Mouse (Mus musculus): ENCODE data around the gene Cdv3. TPM values are rescaled to one million over a fixed set of nuclear protein-coding genes. Genes with fewer than 3 reads are reported as not detected.

The Cdv3 gene
- polyA plus RNA-seq, 1 experiment from 2014 or later = 124 TPM

Other genes with a start within 250 kb of the Cdv3 start
- gene Srprb, start 163.7 kb downstream of the Cdv3 start, polyA plus RNA-seq (2018) = 17.1 to 39.7 TPM (median 24.4 TPM) in 3 replicates
- gene Gm20425, start 135.5 kb downstream of the Cdv3 start, polyA plus RNA-seq (2018) = 57.4 TPM in 1 of 3 replicates, not detected in the others
- 935 to 1,198 TPM (median 1,010 TPM) in 3 replicates for gene Trf, start 135.4 kb downstream of the Cdv3 start, polyA plus RNA-seq (2018)
- not detected in 3 replicates for gene 1300017J02Rik, start 60.8 kb downstream of the Cdv3 start, polyA plus RNA-seq (2018)
- gene Topbp1, start 60.6 kb downstream of the Cdv3 start, polyA plus RNA-seq (2018) = 16.2 to 48.0 TPM (median 21.8 TPM) in 3 replicates
- gene Bfsp2, start 114.6 kb upstream of the Cdv3 start, polyA plus RNA-seq (2018) = not detected in 3 replicates

All from macrophage (primary cell).